Mouse (Mus musculus): ENCODE data around the gene Bend4. TPM values are rescaled to one million over a fixed set of nuclear protein-coding genes. Genes with fewer than 3 reads are reported as not detected.

Bend4 gene
- polyA plus RNA-seq, 1 experiment from 2014 or later: 16.0 TPM

Other genes starting within 250 kb of the Bend4 start
- 90.2 and 92.1 TPM in 2 replicates for gene Tmem33, start 167.7 kb downstream of the Bend4 start, polyA plus RNA-seq (2014; fragmentation: Nextera tagmentation; extraction: Ambion mirVana)
- gene Slc30a9, start 121.4 kb downstream of the Bend4 start, polyA plus RNA-seq (2014; fragmentation: Nextera tagmentation; extraction: Ambion mirVana): 119 and 123 TPM in 2 replicates
- gene Shisa3, start 179.6 kb upstream of the Bend4 start, polyA plus RNA-seq (2014; fragmentation: Nextera tagmentation; extraction: Ambion mirVana): 5.0 and 6.8 TPM in 2 replicates

All from limb, embryonic 11.5 days (tissue).